Mouse (Mus musculus) cerebellum, adult 2 months (tissue): Measurements from ENCODE around the gene Myl6.
A peak's percentile ranks its signal among the peaks of the same experiment; 100 is the strongest.

Experiments
- CTCF ChIP-seq: fragments of 200-500 bp; IDR thresholded peaks from 2 replicates; pipeline ENCODE4 v1.5.1; 2011; ENCODE audit warnings: low read depth, mild to moderate bottlenecking, control low read depth, low read length, moderate library complexity, borderline replicate concordance; ENCODE audit not compliant: insufficient read depth
- POLR2A ChIP-seq: fragments of 200-500 bp; IDR thresholded peaks from 2 replicates; pipeline ENCODE4 v1.6.1; 2011; ENCODE audit warnings: low read length, control low read depth, borderline replicate concordance; ENCODE audit not compliant: insufficient read depth

GRCm38 (mm10) chr10:128493695-128494666 lies at the start of gene Myl6:
- peak; percentile 66 for TF ChIP-seq CTCF
- TF ChIP-seq POLR2A: peak; percentile 99
